Mouse (Mus musculus): Measurements from ENCODE around the gene Gm5414. TPM values are rescaled to one million over a fixed set of nuclear protein-coding genes. Genes with fewer than 3 reads are reported as not detected.

The Gm5414 gene
- polyA plus RNA-seq, 1 experiment: not detected

- no peak for TF ChIP-seq CTCF (IDR thresholded peaks at IDR 0.05; ENCODE audit: low read depth, low read length)
- Histone ChIP-seq H3K9me3 (replicated peaks; ENCODE audit: control insufficient read depth, insufficient read depth, low read length, poor library complexity, severe bottlenecking) (no peaks in the 10 kb centered on the region), H3K27me3 (ENCODE audit: control insufficient read depth, insufficient read depth, low read length, poor library complexity, severe bottlenecking) (no peaks in the 10 kb centered on the region), H3K9ac (ENCODE audit: low read depth, poor library complexity, severe bottlenecking) (no peak overlapping the region), H3K4me3 (ENCODE audit: low read depth, low read length) (no peak overlapping the region), H3K36me3 (ENCODE audit: control insufficient read depth, insufficient read depth, low read length, poor library complexity, severe bottlenecking) (no peaks in the 10 kb centered on the region), H3K27ac (ENCODE audit: insufficient read depth, low read length) (no peak overlapping the region), H3K4me1 (ENCODE audit: control insufficient read depth, insufficient read depth, low read length) (no peaks in the 10 kb centered on the region)
These were observed 43.5 kb downstream of the Gm5414 start for GRCm38 (mm10) chr15:101584456-101584855.

- no peaks in the 10 kb centered on the region for H3K27me3 ChIP-seq (ENCODE audit: control insufficient read depth, insufficient read depth, low read length, poor library complexity, severe bottlenecking)
- no peak overlapping the region for H3K9ac ChIP-seq (ENCODE audit: low read depth, poor library complexity, severe bottlenecking)
- no peaks in the 10 kb centered on the region for H3K36me3 ChIP-seq (ENCODE audit: control insufficient read depth, insufficient read depth, low read length, poor library complexity, severe bottlenecking)
- TF ChIP-seq CTCF (IDR thresholded peaks at IDR 0.05; ENCODE audit: low read depth, low read length) (no peak), POLR2A (IDR thresholded peaks at IDR 0.05; ENCODE audit: insufficient read depth, low read length) (no peak), EP300 (IDR thresholded peaks at IDR 0.05; ENCODE audit: insufficient read depth, low read depth, low read length) (no peak)
- no peak overlapping the region for H3K27ac ChIP-seq (ENCODE audit: insufficient read depth, low read length)
- H3K4me1 ChIP-seq (ENCODE audit: control insufficient read depth, insufficient read depth, low read length): no peaks in the 10 kb centered on the region
- H3K4me3 ChIP-seq (ENCODE audit: low read depth, low read length): no peak overlapping the region
- no peaks in the 10 kb centered on the region for H3K9me3 ChIP-seq (replicated peaks; ENCODE audit: control insufficient read depth, insufficient read depth, low read length, poor library complexity, severe bottlenecking)
These were observed 44.6 kb downstream of the Gm5414 start for GRCm38 (mm10) chr15:101583211-101583965.

- no peaks in the 10 kb centered on the region for H3K27me3 ChIP-seq (ENCODE audit: control insufficient read depth, insufficient read depth, low read length, poor library complexity, severe bottlenecking)
These were observed 46.3 kb downstream of the Gm5414 start for GRCm38 (mm10) chr15:101581701-101582100.

GRCm38 (mm10) chr15:101575506-101575905 is 52.5 kb downstream of the Gm5414 start:
- Histone ChIP-seq H3K27me3 (ENCODE audit: control insufficient read depth, insufficient read depth, low read length, poor library complexity, severe bottlenecking) (no peaks in the 10 kb centered on the region), H3K9ac (ENCODE audit: low read depth, poor library complexity, severe bottlenecking) (no peak overlapping the region), H3K4me1 (ENCODE audit: control insufficient read depth, insufficient read depth, low read length) (no peaks in the 10 kb centered on the region), H3K9me3 (replicated peaks; ENCODE audit: control insufficient read depth, insufficient read depth, low read length, poor library complexity, severe bottlenecking) (no peaks in the 10 kb centered on the region), H3K4me3 (ENCODE audit: low read depth, low read length) (no peak overlapping the region), H3K27ac (ENCODE audit: insufficient read depth, low read length) (no peak overlapping the region), H3K36me3 (ENCODE audit: control insufficient read depth, insufficient read depth, low read length, poor library complexity, severe bottlenecking) (no peaks in the 10 kb centered on the region)
- TF ChIP-seq POLR2A (IDR thresholded peaks at IDR 0.05; ENCODE audit: insufficient read depth, low read length) (no peak), EP300 (IDR thresholded peaks at IDR 0.05; ENCODE audit: insufficient read depth, low read depth, low read length) (no peak), CTCF (IDR thresholded peaks at IDR 0.05; ENCODE audit: low read depth, low read length) (no peak)

More at GRCm38 (mm10) chr15:101581701-101582100, 46.3 kb downstream of the Gm5414 start:
- Histone ChIP-seq H3K36me3 (ENCODE audit: control insufficient read depth, insufficient read depth, low read length, poor library complexity, severe bottlenecking) (no peaks in the 10 kb centered on the region), H3K27ac (ENCODE audit: insufficient read depth, low read length) (no peak overlapping the region), H3K9ac (ENCODE audit: low read depth, poor library complexity, severe bottlenecking) (no peak overlapping the region), H3K4me1 (ENCODE audit: control insufficient read depth, insufficient read depth, low read length) (no peaks in the 10 kb centered on the region), H3K9me3 (replicated peaks; ENCODE audit: control insufficient read depth, insufficient read depth, low read length, poor library complexity, severe bottlenecking) (no peaks in the 10 kb centered on the region), H3K4me3 (ENCODE audit: low read depth, low read length) (no peak overlapping the region)
- TF ChIP-seq POLR2A (IDR thresholded peaks at IDR 0.05; ENCODE audit: insufficient read depth, low read length) (no peak), CTCF (IDR thresholded peaks at IDR 0.05; ENCODE audit: low read depth, low read length) (no peak), EP300 (IDR thresholded peaks at IDR 0.05; ENCODE audit: insufficient read depth, low read depth, low read length) (no peak)

Other genes with a start within 250 kb of the Gm5414 start
- gene Krt7, start 217.1 kb downstream of the Gm5414 start, polyA plus RNA-seq (2011; ENCODE audit: insufficient read depth, insufficient read length, low read depth, missing spikeins): 30.7 and 36.4 TPM in 2 replicates
- not detected in 2 replicates for gene Krt87, start 189.4 kb downstream of the Gm5414 start, polyA plus RNA-seq (2011; ENCODE audit: insufficient read depth, insufficient read length, low read depth, missing spikeins)
- not detected in 2 replicates for gene Krt88, start 180.4 kb downstream of the Gm5414 start, polyA plus RNA-seq (2011; ENCODE audit: insufficient read depth, insufficient read length, low read depth, missing spikeins)
- not detected in 2 replicates for gene Krt81, start 164.4 kb downstream of the Gm5414 start, polyA plus RNA-seq (2011; ENCODE audit: insufficient read depth, insufficient read length, low read depth, missing spikeins)
- not detected in 2 replicates for gene Krt86, start 154.7 kb downstream of the Gm5414 start, polyA plus RNA-seq (2011; ENCODE audit: insufficient read depth, insufficient read length, low read depth, missing spikeins)
- not detected in 2 replicates for gene Krt83, start 136.7 kb downstream of the Gm5414 start, polyA plus RNA-seq (2011; ENCODE audit: insufficient read depth, insufficient read length, low read depth, missing spikeins)
- not detected in 2 replicates for gene Gm49425, start 110.9 kb downstream of the Gm5414 start, polyA plus RNA-seq (2011; ENCODE audit: insufficient read depth, insufficient read length, low read depth, missing spikeins)
- gene Krt84, start 95.4 kb downstream of the Gm5414 start, polyA plus RNA-seq (2011; ENCODE audit: insufficient read depth, insufficient read length, low read depth, missing spikeins): not detected in 2 replicates
- gene Krt82, start 77.5 kb downstream of the Gm5414 start, polyA plus RNA-seq (2011; ENCODE audit: insufficient read depth, insufficient read length, low read depth, missing spikeins): not detected in 2 replicates
- gene Krt90, start 65.2 kb downstream of the Gm5414 start, polyA plus RNA-seq (2011; ENCODE audit: insufficient read depth, insufficient read length, low read depth, missing spikeins): not detected in 2 replicates
- not detected in 2 replicates for gene Krt75, start 54.3 kb downstream of the Gm5414 start, polyA plus RNA-seq (2011; ENCODE audit: insufficient read depth, insufficient read length, low read depth, missing spikeins)
- not detected in 2 replicates for gene Gm5478, start 19.2 kb upstream of the Gm5414 start, polyA plus RNA-seq (2011; ENCODE audit: insufficient read depth, insufficient read length, low read depth, missing spikeins)
- not detected in 2 replicates for gene Krt6b, start 52.1 kb upstream of the Gm5414 start, polyA plus RNA-seq (2011; ENCODE audit: insufficient read depth, insufficient read length, low read depth, missing spikeins)
- gene Krt6a, start 66.1 kb upstream of the Gm5414 start, polyA plus RNA-seq (2011; ENCODE audit: insufficient read depth, insufficient read length, low read depth, missing spikeins): not detected in 2 replicates
- gene Krt5, start 84.7 kb upstream of the Gm5414 start, polyA plus RNA-seq (2011; ENCODE audit: insufficient read depth, insufficient read length, low read depth, missing spikeins): not detected in 2 replicates
- not detected in 2 replicates for gene Krt71, start 114.9 kb upstream of the Gm5414 start, polyA plus RNA-seq (2011; ENCODE audit: insufficient read depth, insufficient read length, low read depth, missing spikeins)
- gene Krt72, start 158.3 kb upstream of the Gm5414 start, polyA plus RNA-seq (2011; ENCODE audit: insufficient read depth, insufficient read length, low read depth, missing spikeins): not detected in 2 replicates
- not detected in 2 replicates for gene Krt73, start 174.2 kb upstream of the Gm5414 start, polyA plus RNA-seq (2011; ENCODE audit: insufficient read depth, insufficient read length, low read depth, missing spikeins)
- not detected in 2 replicates for gene Krt2, start 190.0 kb upstream of the Gm5414 start, polyA plus RNA-seq (2011; ENCODE audit: insufficient read depth, insufficient read length, low read depth, missing spikeins)
- gene Krt1, start 222.6 kb upstream of the Gm5414 start, polyA plus RNA-seq (2011; ENCODE audit: insufficient read depth, insufficient read length, low read depth, missing spikeins): not detected in 2 replicates
- not detected in 2 replicates for gene Krt77, start 241.5 kb upstream of the Gm5414 start, polyA plus RNA-seq (2011; ENCODE audit: insufficient read depth, insufficient read length, low read depth, missing spikeins)